Mouse (Mus musculus): ENCODE data around the gene Vash2.

GRCm38 (mm10) chr1:191023140-191023539 is 44.0 kb upstream of the Vash2 start:
- no peak for TF ChIP-seq POLR2A (IDR thresholded peaks at IDR 0.05; ENCODE audit: insufficient read depth, low read depth, low read length)
- TF ChIP-seq CTCF (IDR thresholded peaks at IDR 0.05; ENCODE audit: insufficient read depth, low read depth, low read length) = no peak
